Mouse (Mus musculus): ENCODE measurements around the gene Arrdc5.
A peak's percentile ranks its signal among the peaks of the same experiment; 100 is the strongest.

The Arrdc5 gene

GRCm38 (mm10) chr17:56303847-56304586 lies 3.9 kb upstream of the Arrdc5 start:
- DNase-seq (ENCODE audit: low read depth), result peak; percentile 87

- DNase-seq (ENCODE audit: low read depth), result no peak
Measured at GRCm38 (mm10) chr17:56303160-56303846, 3.2 kb upstream of the Arrdc5 start, which contains the start of gene Uhrf1. TSS of gene Uhrf1 (plus strand) at chr17:56303321.

- DNase-seq (ENCODE audit: low read depth), result no peak
Measured at GRCm38 (mm10) chr17:56302363-56302996, 2.4 kb upstream of the Arrdc5 start.

GRCm38 (mm10) chr17:56298238-56298637 lies 1.8 kb downstream of the Arrdc5 start:
- DNase-seq (ENCODE audit: low read depth), result no peak

- no peak for DNase-seq (ENCODE audit: low read depth)
Measured at GRCm38 (mm10) chr17:56296201-56296600, 3.9 kb downstream of the Arrdc5 start.

- DNase-seq (ENCODE audit: low read depth), result no peak
Measured at GRCm38 (mm10) chr17:56294241-56294640, 5.8 kb downstream of the Arrdc5 start.

GRCm38 (mm10) chr17:56293291-56293690 lies 6.8 kb downstream of the Arrdc5 start:
- no peak for DNase-seq (ENCODE audit: low read depth)

- DNase-seq (ENCODE audit: low read depth), result no peak
Measured at GRCm38 (mm10) chr17:56292531-56293222, 7.4 kb downstream of the Arrdc5 start, which contains the start of gene Plin3. TSS of gene Plin3 (minus strand) at chr17:56292873.

- DNase-seq (ENCODE audit: low read depth), result no peak
Measured at GRCm38 (mm10) chr17:56291826-56292475, 8.1 kb downstream of the Arrdc5 start.

- DNase-seq (ENCODE audit: low read depth), result peak; percentile 89
Measured at GRCm38 (mm10) chr17:56291171-56291511, 8.9 kb downstream of the Arrdc5 start.

GRCm38 (mm10) chr17:56290388-56291170 lies 9.5 kb downstream of the Arrdc5 start:
- DNase-seq (ENCODE audit: low read depth), result peak; percentile 96

- no peak for DNase-seq (ENCODE audit: low read depth)
Measured at GRCm38 (mm10) chr17:56289371-56290331, 10.4 kb downstream of the Arrdc5 start.

- DNase-seq (ENCODE audit: low read depth), result no peak
Measured at GRCm38 (mm10) chr17:56288866-56289265, 11.2 kb downstream of the Arrdc5 start.

- no peak for DNase-seq (ENCODE audit: low read depth)
Measured at GRCm38 (mm10) chr17:56287830-56288229, 12.3 kb downstream of the Arrdc5 start.

GRCm38 (mm10) chr17:56285995-56286394 lies 14.1 kb downstream of the Arrdc5 start:
- no peak for DNase-seq (ENCODE audit: low read depth)

- DNase-seq (ENCODE audit: low read depth), result no peak
Measured at GRCm38 (mm10) chr17:56283316-56283715, 16.8 kb downstream of the Arrdc5 start.

- no peak for DNase-seq (ENCODE audit: low read depth)
Measured at GRCm38 (mm10) chr17:56282802-56283201, 17.3 kb downstream of the Arrdc5 start.

GRCm38 (mm10) chr17:56281193-56281592 lies 18.9 kb downstream of the Arrdc5 start:
- no peak for DNase-seq (ENCODE audit: low read depth)

GRCm38 (mm10) chr17:56279481-56280155 lies 20.5 kb downstream of the Arrdc5 start:
- DNase-seq (ENCODE audit: low read depth), result no peak

All from fibroblast of lung, adult 2 months (primary cell).